Mouse (Mus musculus) E14TG2a.4 (cell line): ENCODE measurements at regions not wholly inside any gene's neighbourhood (a gene's known extent, or its start where the extent isn't known, plus 50 kb on each side); places are given as distances from the start of the nearest gene placed in this dataset.
A peak's percentile ranks its signal among the peaks of the same experiment; 100 is the strongest.
"Not testable (repeated sequence)": the region's sequence is repeated elsewhere in the genome, so short reads cannot be mapped to it uniquely, and the experiment has no call there.

Source experiments
- H3K27me3 ChIP-seq: 2 replicates; pipeline ENCODE4 v1.6.1; 2014; ENCODE audit warnings: low read length, control low read depth; ENCODE audit not compliant: insufficient read depth
- H3K36me3 ChIP-seq: 2 replicates; pipeline ENCODE4 v1.6.1; 2014; ENCODE audit warnings: low read length, control low read depth; ENCODE audit not compliant: insufficient read depth
- H3K4me1 ChIP-seq: replicated peaks from 2 replicates; pipeline ENCODE4 v1.6.1; 2014; ENCODE audit warnings: low read depth, low read length, control low read depth
- H3K4me3 ChIP-seq: replicated peaks from 2 replicates; pipeline ENCODE4 v1.5.1; 2014; ENCODE audit warnings: mild to moderate bottlenecking, low read length
- H3K9me3 ChIP-seq: 2 replicates; pipeline ENCODE4 v1.6.1; 2014; ENCODE audit warnings: low read length, control low read depth
- CTCF ChIP-seq: conservative IDR thresholded peaks from 2 replicates; pipeline ENCODE4 v1.5.1; 2014; ENCODE audit warnings: low read length
- NANOG ChIP-seq: IDR thresholded peaks from 2 replicates; pipeline ENCODE4 v1.6.1; 2014; ENCODE audit warnings: borderline replicate concordance, low read length, mixed read lengths
- POU5F1 ChIP-seq: IDR thresholded peaks from 2 replicates; pipeline ENCODE4 v1.6.1; 2014; ENCODE audit warnings: low read length, borderline replicate concordance

DNA sequence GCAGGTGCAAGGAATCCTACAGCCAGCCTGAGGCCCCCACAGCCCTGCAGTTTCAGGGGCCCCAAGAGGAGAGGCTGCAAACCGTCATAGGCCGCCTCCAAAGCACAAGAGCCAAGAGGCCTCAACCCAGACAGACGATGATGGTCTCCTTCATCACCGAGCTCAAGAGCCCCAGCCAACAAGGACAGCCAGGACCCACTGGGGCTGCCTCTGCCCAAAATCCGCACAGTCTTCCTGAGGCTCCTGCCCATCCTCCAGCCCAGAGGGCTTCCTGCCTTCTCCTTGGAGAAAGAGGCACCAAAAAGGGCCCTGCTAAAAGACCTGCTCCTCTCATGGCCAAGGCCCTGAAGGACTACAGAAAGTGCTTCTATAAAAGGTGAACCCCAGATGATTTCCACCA is 112.3 kb downstream of the Nus1 start:
- H3K4me3 ChIP-seq, H3K4me1 ChIP-seq, H3K36me3 ChIP-seq, H3K9me3 ChIP-seq, H3K27me3 ChIP-seq: not testable (repeated sequence)

- no peak for TF ChIP-seq POU5F1
- TF ChIP-seq CTCF, result no peak
- TF ChIP-seq NANOG, result no peak
- no peaks in the 10 kb centered on the region for H3K27me3 ChIP-seq
These were observed 113.5 kb downstream of the Nus1 start for GRCm38 (mm10) chr10:52530846-52531245.

DNA sequence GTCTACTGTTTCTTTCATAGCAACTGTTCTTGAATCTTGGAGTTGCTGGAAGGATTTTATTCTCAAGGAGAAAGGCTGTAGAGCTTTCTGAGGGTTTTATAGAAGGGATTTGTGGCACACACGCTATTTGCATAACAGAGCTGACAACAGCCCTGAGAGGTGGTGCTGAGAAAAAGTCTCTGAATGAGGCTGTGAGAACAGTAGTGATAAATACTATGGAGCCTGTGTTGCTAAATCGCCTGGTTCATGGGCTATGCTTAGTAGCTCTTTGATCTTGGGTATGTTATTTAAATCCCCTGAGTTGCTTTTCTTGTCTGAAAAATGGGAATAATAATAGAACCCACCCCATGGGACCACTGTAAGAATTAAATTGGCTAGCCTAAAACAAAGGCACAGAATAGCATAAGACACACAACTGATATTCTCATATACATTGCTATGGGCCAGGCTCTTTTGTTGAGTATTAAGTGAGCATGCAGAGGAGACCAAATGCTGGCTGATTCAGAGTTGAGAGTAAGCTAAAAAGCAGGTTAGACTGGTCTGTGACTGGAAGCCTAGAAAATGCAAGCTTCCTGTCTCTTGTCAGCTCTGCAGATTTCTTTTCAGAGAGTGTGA is 116.0 kb downstream of the Nus1 start:
- Histone ChIP-seq H3K4me3 (no peak overlapping the region), H3K9me3 (no peaks in the 10 kb centered on the region), H3K27me3 (no peaks in the 10 kb centered on the region), H3K4me1 (peaks cover 6% of the 10 kb centered on the region; the same call in 1 of the 2 replicates), H3K36me3 (no peaks in the 10 kb centered on the region)
- TF ChIP-seq NANOG (no peak), CTCF (no peak), POU5F1 (no peak)

More at GRCm38 (mm10) chr10:52530846-52531245, 113.5 kb downstream of the Nus1 start:
- no peaks in the 10 kb centered on the region for H3K9me3 ChIP-seq
- no peaks in the 10 kb centered on the region for H3K36me3 ChIP-seq
- no peak overlapping the region for H3K4me3 ChIP-seq
- peaks cover 6% of the 10 kb centered on the region; the same call in 1 of the 2 replicates for H3K4me1 ChIP-seq

DNA sequence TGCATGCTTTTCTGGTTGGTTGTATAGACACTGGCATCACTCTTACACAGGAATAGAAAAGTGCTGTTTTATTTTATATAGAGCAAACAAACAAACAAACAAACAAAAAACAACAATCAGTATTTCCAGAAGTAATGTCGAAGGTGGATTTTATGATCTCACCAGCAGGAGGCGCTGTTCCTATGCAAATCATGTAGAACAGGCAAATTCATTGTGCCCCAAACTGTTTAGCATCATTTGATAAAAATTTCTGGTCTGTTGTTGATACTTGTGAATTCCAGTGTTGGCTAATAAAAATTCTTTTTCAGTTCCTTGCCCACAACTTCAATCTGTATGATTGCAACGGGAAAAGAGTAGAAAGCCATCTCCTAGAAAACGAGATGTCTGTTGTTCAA is 116.5 kb downstream of the Nus1 start:
- TF ChIP-seq POU5F1, result no peak
- TF ChIP-seq CTCF, result peak; percentile 86
- Histone ChIP-seq H3K9me3 (no peaks in the 10 kb centered on the region), H3K36me3 (no peaks in the 10 kb centered on the region), H3K4me3 (no peak overlapping the region), H3K4me1 (peaks cover 6% of the 10 kb centered on the region; the same call in 1 of the 2 replicates), H3K27me3 (no peaks in the 10 kb centered on the region)

DNA sequence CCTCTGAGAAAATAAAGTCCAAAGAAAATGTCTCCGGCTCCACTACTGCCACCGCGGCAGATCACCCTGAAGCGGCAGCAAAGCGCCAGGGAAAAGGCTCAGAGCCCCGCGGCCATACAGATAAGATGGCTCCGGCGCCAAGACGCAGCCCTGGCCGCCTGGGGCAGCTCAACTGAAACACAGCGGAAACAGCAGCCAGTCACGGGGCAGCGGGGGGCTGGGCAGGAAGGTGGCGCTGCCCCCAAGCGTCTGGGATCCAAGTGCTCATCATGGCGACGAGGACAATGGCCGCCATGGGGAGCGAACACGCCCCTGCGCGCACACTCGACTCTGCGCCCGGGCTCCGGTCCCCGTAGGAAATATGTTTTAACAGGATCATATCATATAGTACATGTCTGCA is 128.2 kb downstream of the Nus1 start:
- TF ChIP-seq POU5F1, result no peak
- TF ChIP-seq CTCF, result no peak
- TF ChIP-seq NANOG, result no peak
- H3K9me3 ChIP-seq, result peaks cover 8% of the 10 kb centered on the region
- peak overlapping the region; percentile 76 for H3K4me3 ChIP-seq
- H3K4me1 ChIP-seq, result no peaks in the 10 kb centered on the region
- no peaks in the 10 kb centered on the region for H3K36me3 ChIP-seq
- H3K27me3 ChIP-seq, result 0 out of 2 replicates have a peak, but pooled peaks cover 2% of the 10 kb centered on the region

DNA sequence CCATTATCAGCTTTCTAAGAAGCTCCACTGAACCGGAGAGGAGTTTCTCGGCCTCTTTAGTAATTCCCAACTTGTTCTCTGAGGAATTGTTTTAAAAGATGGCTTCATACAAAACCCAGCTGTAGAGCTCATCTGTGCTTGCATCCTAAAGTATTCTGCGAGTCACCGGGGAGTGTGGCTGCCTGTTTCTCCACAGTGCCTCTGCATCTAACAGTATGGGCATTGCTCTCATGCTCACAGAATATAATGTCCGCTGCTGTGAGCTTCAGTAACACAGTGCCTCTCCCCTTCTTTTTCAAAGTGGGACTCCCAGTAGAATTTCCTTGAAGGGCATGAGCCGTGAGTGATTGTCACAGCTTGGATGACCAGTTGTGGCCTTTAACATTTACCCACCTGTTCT is 113.0 kb upstream of the Slc35f1 start:
- Histone ChIP-seq H3K4me3 (no peak overlapping the region), H3K4me1 (no peaks in the 10 kb centered on the region), H3K36me3 (no peaks in the 10 kb centered on the region), H3K27me3 (no peaks in the 10 kb centered on the region), H3K9me3 (peaks cover 15% of the 10 kb centered on the region)
- TF ChIP-seq CTCF (no peak), POU5F1 (no peak), NANOG (no peak)

GRCm38 (mm10) chr10:52577795-52578194 is 112.5 kb upstream of the Slc35f1 start:
- Histone ChIP-seq H3K27me3 (no peaks in the 10 kb centered on the region), H3K9me3 (peaks cover 11% of the 10 kb centered on the region), H3K36me3 (no peaks in the 10 kb centered on the region), H3K4me1 (no peaks in the 10 kb centered on the region), H3K4me3 (no peak overlapping the region)
- TF ChIP-seq POU5F1, result no peak
- TF ChIP-seq CTCF, result no peak
- no peak for TF ChIP-seq NANOG

DNA sequence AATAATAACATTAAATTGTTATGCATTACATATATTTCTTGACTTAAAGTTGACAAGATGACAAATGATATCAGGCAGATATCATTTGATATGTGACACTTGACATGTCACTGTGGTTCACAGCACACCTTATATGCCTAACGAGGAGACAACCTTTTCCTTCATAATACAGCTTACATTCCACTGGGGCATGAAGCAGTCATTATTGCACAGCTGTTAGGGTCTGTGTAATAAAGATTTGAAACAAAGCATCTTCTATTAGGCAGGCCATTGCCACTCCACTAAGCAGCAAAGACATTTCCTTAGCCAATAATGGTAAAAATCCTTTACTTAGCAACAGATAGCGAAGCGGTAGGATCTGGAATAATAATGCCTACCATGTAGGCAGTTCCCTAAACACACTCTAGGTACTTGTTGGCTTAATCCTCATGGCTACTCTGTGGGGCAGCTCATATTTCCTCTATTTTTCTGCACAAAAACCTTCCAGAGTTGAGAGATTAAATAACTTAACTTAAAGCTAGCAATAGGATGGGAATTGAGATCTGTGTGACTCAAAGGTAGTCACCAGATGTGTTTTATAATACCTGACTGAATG is 112.0 kb upstream of the Slc35f1 start:
- Histone ChIP-seq H3K4me1 (no peaks in the 10 kb centered on the region), H3K4me3 (no peak overlapping the region), H3K9me3 (peaks cover 7% of the 10 kb centered on the region), H3K27me3 (no peaks in the 10 kb centered on the region), H3K36me3 (no peaks in the 10 kb centered on the region)
- TF ChIP-seq POU5F1 (no peak), CTCF (no peak), NANOG (no peak)

DNA sequence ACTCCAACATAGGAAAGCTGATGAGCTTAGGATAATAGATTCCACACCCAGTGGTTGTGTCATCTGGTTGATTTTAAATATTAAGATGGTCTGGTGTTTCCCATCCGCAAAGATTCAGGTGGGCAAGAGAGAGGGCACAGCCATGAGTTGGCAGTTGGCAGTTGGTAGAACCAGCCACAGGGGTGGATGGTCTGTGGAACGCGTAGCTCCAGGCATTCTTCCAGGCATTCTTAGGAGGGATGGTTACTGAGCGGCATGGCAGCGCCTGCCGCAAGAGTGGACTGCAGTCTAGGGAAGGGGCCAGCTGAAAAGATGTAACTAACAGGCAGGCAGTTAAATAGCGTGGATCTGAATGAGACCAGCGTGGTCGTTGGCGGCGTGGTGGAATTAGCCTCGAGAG is 96.6 kb upstream of the Slc35f1 start:
- Histone ChIP-seq H3K36me3 (no peaks in the 10 kb centered on the region), H3K4me1 (no peaks in the 10 kb centered on the region), H3K9me3 (no peaks in the 10 kb centered on the region), H3K27me3 (no peaks in the 10 kb centered on the region), H3K4me3 (no peak overlapping the region)
- TF ChIP-seq CTCF, result no peak
- no peak for TF ChIP-seq NANOG
- TF ChIP-seq POU5F1, result no peak
